Mouse (Mus musculus) myocyte (in vitro differentiated cells): ENCODE data around the gene Esam.

Experiments used
- CEBPB ChIP-seq: IDR thresholded peaks from 2 replicates; pipeline ENCODE4 v1.6.1; 2011; ENCODE audit warnings: mild to moderate bottlenecking, moderate library complexity; ENCODE audit not compliant: poor library complexity, insufficient read depth, severe bottlenecking
- E2F4 ChIP-seq: IDR thresholded peaks from one replicate; pipeline ENCODE4 v1.6.1; 2011; ENCODE audit warnings: mild to moderate bottlenecking, control low read depth, moderate library complexity; ENCODE audit not compliant: insufficient read depth
- MAX ChIP-seq: IDR thresholded peaks from one replicate; pipeline ENCODE4 v1.6.1; 2011; ENCODE audit warnings: low read depth, mild to moderate bottlenecking, control low read depth
- MYOD1 ChIP-seq, 3 experiments: IDR thresholded peaks; one replicate each; pipeline ENCODE4 v1.6.1; 2011; ENCODE audit warnings: control low read depth in 2 of 3, low read depth in 2 of 3, mild to moderate bottlenecking in 2 of 3, moderate library complexity in 1 of 3; ENCODE audit not compliant: insufficient read length in 2 of 3, control insufficient read depth in 1 of 3
- MYOG ChIP-seq, 3 experiments: IDR thresholded peaks; one replicate each; pipeline ENCODE4 v1.6.1; 2011; ENCODE audit warnings: control low read depth in 2 of 3, low read depth in 2 of 3, mild to moderate bottlenecking in 2 of 3; ENCODE audit not compliant: insufficient read length in 2 of 3, control insufficient read depth in 1 of 3, insufficient read depth in 1 of 3
- POLR2A ChIP-seq: IDR thresholded peaks from one replicate; pipeline ENCODE4 v1.6.1; 2011; ENCODE audit warnings: low read depth, mild to moderate bottlenecking, control low read depth, moderate library complexity; ENCODE audit not compliant: insufficient read length
- POLR2AphosphoS2 ChIP-seq: IDR thresholded peaks from one replicate; pipeline ENCODE4 v1.6.1; 2011; ENCODE audit warnings: low read depth, control low read depth; ENCODE audit not compliant: insufficient read length
- REST ChIP-seq: IDR thresholded peaks from one replicate; pipeline ENCODE4 v1.6.1; 2011; ENCODE audit warnings: mild to moderate bottlenecking, control low read depth, moderate library complexity; ENCODE audit not compliant: insufficient read depth, insufficient read length
- SRF ChIP-seq: IDR thresholded peaks from one replicate; pipeline ENCODE4 v1.6.1; 2011; ENCODE audit warnings: low read depth; ENCODE audit not compliant: control insufficient read depth, insufficient read length
- TCF12 ChIP-seq: IDR thresholded peaks from one replicate; pipeline ENCODE4 v1.6.1; 2011; ENCODE audit warnings: mild to moderate bottlenecking, control low read depth; ENCODE audit not compliant: poor library complexity, insufficient read depth, severe bottlenecking
- TCF3 ChIP-seq: IDR thresholded peaks from one replicate; pipeline ENCODE4 v1.6.1; 2011; ENCODE audit warnings: low read depth, control low read depth; ENCODE audit not compliant: insufficient read length
- USF1 ChIP-seq: IDR thresholded peaks from one replicate; pipeline ENCODE4 v1.6.1; 2011; ENCODE audit warnings: low read depth, mild to moderate bottlenecking, control low read depth, moderate library complexity

DNA sequence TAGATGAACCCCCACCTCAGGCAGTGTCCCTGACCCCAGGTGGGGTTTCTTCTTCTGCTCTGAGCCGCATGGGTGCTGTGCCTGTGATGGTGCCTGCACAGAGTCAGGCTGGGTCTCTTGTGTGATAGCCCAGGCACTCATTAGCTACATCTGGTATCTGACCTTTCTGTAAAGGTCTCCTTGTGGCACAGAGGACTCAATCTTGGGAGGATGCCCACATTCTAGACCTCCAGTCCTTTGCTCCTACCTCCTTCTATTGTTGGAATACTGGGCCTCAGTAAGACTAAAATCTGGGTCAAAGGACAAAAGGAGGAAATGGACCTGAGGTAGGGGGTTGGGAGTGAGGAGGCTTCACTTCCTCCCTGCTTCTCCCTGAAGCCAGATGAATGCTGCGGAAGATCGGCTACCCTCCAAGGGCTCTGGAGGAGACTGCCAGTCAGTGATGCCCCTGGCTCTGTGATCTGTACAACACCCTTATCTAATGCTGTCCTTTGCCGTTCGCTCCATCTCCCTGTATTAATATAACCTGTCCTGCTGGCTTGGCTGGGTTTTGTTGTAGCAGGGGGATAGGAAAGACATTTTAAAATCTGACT lies 9.9 kb downstream of the Esam start:
- TF ChIP-seq TCF3 (no peak), POLR2A (no peak), POLR2AphosphoS2 (no peak), REST (no peak), MAX (no peak), E2F4 (no peak), MYOD1 (IDR thresholded peaks at IDR 0.05; ENCODE audit: control insufficient read depth in 1 of 3, insufficient read length in 2 of 3, low read depth in 2 of 3) (no peak), TCF12 (no peak), USF1 (no peak), MYOG (IDR thresholded peaks at IDR 0.05; ENCODE audit: control insufficient read depth in 1 of 3, insufficient read depth in 1 of 3, insufficient read length in 2 of 3, low read depth in 2 of 3) (no peak), CEBPB (no peak), SRF (no peak)
